Mouse (Mus musculus) myocyte (in vitro differentiated cells): ENCODE results near the gene Tmem176a. TPM values are rescaled to one million over a fixed set of nuclear protein-coding genes. Genes with fewer than 3 reads are reported as not detected.

Experiments
- H3K27me3 ChIP-seq: one replicate; pipeline ENCODE4 v1.6.1; 2011; ENCODE audit not compliant: control insufficient read depth, insufficient read depth, insufficient read length
- H3K36me3 ChIP-seq: one replicate; pipeline ENCODE4 v1.6.1; 2011; ENCODE audit not compliant: control insufficient read depth, insufficient read depth
- H3K4me2 ChIP-seq: one replicate; pipeline ENCODE4 v1.6.1; 2011; ENCODE audit warnings: low read depth, control low read depth
- H3K4me3 ChIP-seq: one replicate; pipeline ENCODE4 v1.5.1; 2011; ENCODE audit warnings: mild to moderate bottlenecking, control low read depth, moderate library complexity
- H3K79me2 ChIP-seq: one replicate; pipeline ENCODE4 v1.6.1; 2011; ENCODE audit not compliant: control insufficient read depth, insufficient read depth
- H3ac ChIP-seq: one replicate; pipeline ENCODE4 v1.6.1; 2011; ENCODE audit not compliant: control insufficient read depth, insufficient read length
- CEBPB ChIP-seq: IDR thresholded peaks from 2 replicates; pipeline ENCODE4 v1.6.1; 2011; ENCODE audit warnings: mild to moderate bottlenecking, moderate library complexity; ENCODE audit not compliant: poor library complexity, insufficient read depth, severe bottlenecking
- E2F4 ChIP-seq: IDR thresholded peaks from one replicate; pipeline ENCODE4 v1.6.1; 2011; ENCODE audit warnings: mild to moderate bottlenecking, control low read depth, moderate library complexity; ENCODE audit not compliant: insufficient read depth
- MAX ChIP-seq: IDR thresholded peaks from one replicate; pipeline ENCODE4 v1.6.1; 2011; ENCODE audit warnings: low read depth, mild to moderate bottlenecking, control low read depth
- MYOD1 ChIP-seq, 3 experiments: IDR thresholded peaks; one replicate each; pipeline ENCODE4 v1.6.1; 2011; ENCODE audit warnings: control low read depth in 2 of 3, low read depth in 2 of 3, mild to moderate bottlenecking in 2 of 3, moderate library complexity in 1 of 3; ENCODE audit not compliant: insufficient read length in 2 of 3, control insufficient read depth in 1 of 3
- MYOG ChIP-seq, 3 experiments: IDR thresholded peaks; one replicate each; pipeline ENCODE4 v1.6.1; 2011; ENCODE audit warnings: control low read depth in 2 of 3, low read depth in 2 of 3, mild to moderate bottlenecking in 2 of 3; ENCODE audit not compliant: insufficient read length in 2 of 3, control insufficient read depth in 1 of 3, insufficient read depth in 1 of 3
- POLR2A ChIP-seq: IDR thresholded peaks from one replicate; pipeline ENCODE4 v1.6.1; 2011; ENCODE audit warnings: low read depth, mild to moderate bottlenecking, control low read depth, moderate library complexity; ENCODE audit not compliant: insufficient read length
- POLR2AphosphoS2 ChIP-seq: IDR thresholded peaks from one replicate; pipeline ENCODE4 v1.6.1; 2011; ENCODE audit warnings: low read depth, control low read depth; ENCODE audit not compliant: insufficient read length
- REST ChIP-seq: IDR thresholded peaks from one replicate; pipeline ENCODE4 v1.6.1; 2011; ENCODE audit warnings: mild to moderate bottlenecking, control low read depth, moderate library complexity; ENCODE audit not compliant: insufficient read depth, insufficient read length
- SRF ChIP-seq: IDR thresholded peaks from one replicate; pipeline ENCODE4 v1.6.1; 2011; ENCODE audit warnings: low read depth; ENCODE audit not compliant: control insufficient read depth, insufficient read length
- TCF12 ChIP-seq: IDR thresholded peaks from one replicate; pipeline ENCODE4 v1.6.1; 2011; ENCODE audit warnings: mild to moderate bottlenecking, control low read depth; ENCODE audit not compliant: poor library complexity, insufficient read depth, severe bottlenecking
- TCF3 ChIP-seq: IDR thresholded peaks from one replicate; pipeline ENCODE4 v1.6.1; 2011; ENCODE audit warnings: low read depth, control low read depth; ENCODE audit not compliant: insufficient read length
- USF1 ChIP-seq: IDR thresholded peaks from one replicate; pipeline ENCODE4 v1.6.1; 2011; ENCODE audit warnings: low read depth, mild to moderate bottlenecking, control low read depth, moderate library complexity
- polyA plus RNA-seq: library from polyadenylated mRNA; unstranded; fragments of >200 nt; fragmentation: generic; extraction: Trizol; gene quantifications from one replicate; pipeline ENCODE4 v1.2.1, GENCODE M21; 2012; ENCODE audit warnings: missing spikeins

Tmem176a gene
- polyA plus RNA-seq, 1 experiment: 3.0 TPM

DNA sequence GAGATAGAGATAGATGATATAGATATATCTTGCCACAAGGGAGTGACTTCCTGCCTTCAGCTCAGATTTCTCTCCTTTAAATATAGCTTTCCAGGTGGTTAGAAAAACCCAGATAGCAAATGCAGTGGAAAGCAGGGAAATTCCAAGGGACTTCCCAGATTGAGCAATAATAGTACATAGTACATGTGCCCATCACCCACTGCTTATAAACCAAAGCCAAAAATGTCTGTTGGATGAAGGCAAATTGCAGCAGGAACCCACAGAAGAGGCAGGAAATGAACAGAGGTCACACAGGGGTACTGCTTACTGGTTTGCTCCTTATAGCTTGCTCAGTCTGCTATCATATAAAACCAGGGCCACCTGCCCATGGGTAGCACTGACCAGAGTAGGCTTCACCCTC, 11.1 kb upstream of the Tmem176a start:
- Histone ChIP-seq H3K4me2 (no peak overlapping the region), H3K27me3 (no peaks in the 10 kb centered on the region), H3K36me3 (no peaks in the 10 kb centered on the region), H3K4me3 (no peak overlapping the region), H3K79me2 (no peaks in the 10 kb centered on the region), H3ac (no peak overlapping the region)
- no peak for TF ChIP-seq MAX
- no peak for TF ChIP-seq CEBPB
- no peak for TF ChIP-seq USF1
- no peak for TF ChIP-seq POLR2AphosphoS2
- no peak for TF ChIP-seq TCF3
- TF ChIP-seq MYOG (IDR thresholded peaks at IDR 0.05; ENCODE audit: control insufficient read depth in 1 of 3, insufficient read depth in 1 of 3, insufficient read length in 2 of 3, low read depth in 2 of 3): no peak
- no peak for TF ChIP-seq MYOD1 (IDR thresholded peaks at IDR 0.05; ENCODE audit: control insufficient read depth in 1 of 3, insufficient read length in 2 of 3, low read depth in 2 of 3)
- TF ChIP-seq POLR2A: no peak

- Histone ChIP-seq H3K27me3 (no peaks in the 10 kb centered on the region), H3K36me3 (no peaks in the 10 kb centered on the region), H3K4me2 (no peak overlapping the region), H3K79me2 (no peaks in the 10 kb centered on the region), H3K4me3 (no peak overlapping the region), H3ac (no peak overlapping the region)
- TF ChIP-seq TCF3 (no peak), E2F4 (no peak), MAX (no peak), REST (no peak), USF1 (no peak), CEBPB (no peak), POLR2A (no peak), SRF (no peak), MYOD1 (IDR thresholded peaks at IDR 0.05; ENCODE audit: control insufficient read depth in 1 of 3, insufficient read length in 2 of 3, low read depth in 2 of 3) (no peak), POLR2AphosphoS2 (no peak), TCF12 (no peak), MYOG (IDR thresholded peaks at IDR 0.05; ENCODE audit: control insufficient read depth in 1 of 3, insufficient read depth in 1 of 3, insufficient read length in 2 of 3, low read depth in 2 of 3) (no peak)
Measured at GRCm38 (mm10) chr6:48830241-48830640, 10.5 kb upstream of the Tmem176a start.

DNA sequence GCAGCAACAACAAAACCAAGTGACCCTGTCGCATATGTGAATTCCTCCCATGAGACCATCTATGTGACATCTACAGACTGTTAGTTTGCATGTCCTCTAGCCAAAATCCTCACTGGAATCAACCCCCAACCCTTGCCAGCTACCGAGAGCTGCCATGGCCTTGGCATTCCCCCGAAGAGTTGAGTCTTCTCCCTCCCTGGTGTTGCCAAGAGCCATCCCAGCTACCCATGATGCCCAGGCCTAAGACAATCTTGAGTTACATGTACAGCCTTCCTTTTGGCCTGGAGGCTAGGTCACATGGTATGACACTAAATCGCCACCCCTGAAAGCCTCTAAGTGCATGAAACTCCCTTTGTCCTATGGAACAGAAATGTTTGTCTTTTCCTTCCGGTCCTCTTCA, 9.6 kb upstream of the Tmem176a start:
- H3K4me2 ChIP-seq: no peak overlapping the region
- no peak overlapping the region for H3K4me3 ChIP-seq
- H3K27me3 ChIP-seq: no peaks in the 10 kb centered on the region
- H3ac ChIP-seq: no peak overlapping the region
- H3K79me2 ChIP-seq: no peaks in the 10 kb centered on the region
- H3K36me3 ChIP-seq: no peaks in the 10 kb centered on the region
- no peak for TF ChIP-seq CEBPB
- TF ChIP-seq MYOG (IDR thresholded peaks at IDR 0.05; ENCODE audit: control insufficient read depth in 1 of 3, insufficient read depth in 1 of 3, insufficient read length in 2 of 3, low read depth in 2 of 3): no peak
- TF ChIP-seq POLR2AphosphoS2: no peak
- no peak for TF ChIP-seq MYOD1 (IDR thresholded peaks at IDR 0.05; ENCODE audit: control insufficient read depth in 1 of 3, insufficient read length in 2 of 3, low read depth in 2 of 3)
- no peak for TF ChIP-seq USF1
- TF ChIP-seq SRF: no peak
- no peak for TF ChIP-seq POLR2A
- TF ChIP-seq TCF12: no peak
- TF ChIP-seq E2F4: no peak
- TF ChIP-seq TCF3: no peak
- TF ChIP-seq REST: no peak
- no peak for TF ChIP-seq MAX

DNA sequence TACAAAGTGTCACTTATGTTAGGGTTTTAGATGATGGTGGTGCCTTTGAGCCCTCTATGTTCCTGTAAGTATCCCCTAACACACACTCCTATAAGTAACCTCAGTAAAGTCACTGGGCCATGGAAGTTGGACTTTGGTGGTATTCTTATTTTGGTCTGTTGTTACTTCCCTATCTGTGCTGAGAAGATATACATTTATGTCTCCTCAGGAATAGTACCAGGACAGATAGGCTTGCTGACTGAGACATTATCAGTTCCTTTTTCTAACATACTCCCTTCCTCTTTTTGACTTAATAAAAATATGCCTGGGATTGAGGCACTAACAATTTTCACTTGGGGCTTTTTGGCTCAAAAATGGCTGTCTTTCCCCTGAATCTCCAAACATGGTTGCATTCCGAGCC, 8.3 kb upstream of the Tmem176a start:
- no peaks in the 10 kb centered on the region for H3K36me3 ChIP-seq
- H3K4me2 ChIP-seq: no peak overlapping the region
- TF ChIP-seq SRF (no peak), TCF3 (no peak), USF1 (no peak), MYOD1 (IDR thresholded peaks at IDR 0.05; ENCODE audit: control insufficient read depth in 1 of 3, insufficient read length in 2 of 3, low read depth in 2 of 3) (no peak), REST (no peak), CEBPB (no peak), E2F4 (no peak), POLR2A (no peak), TCF12 (no peak), POLR2AphosphoS2 (no peak), MAX (no peak), MYOG (IDR thresholded peaks at IDR 0.05; ENCODE audit: control insufficient read depth in 1 of 3, insufficient read depth in 1 of 3, insufficient read length in 2 of 3, low read depth in 2 of 3) (no peak)
- H3ac ChIP-seq: no peak overlapping the region
- H3K4me3 ChIP-seq: no peak overlapping the region
- no peaks in the 10 kb centered on the region for H3K79me2 ChIP-seq
- H3K27me3 ChIP-seq: no peaks in the 10 kb centered on the region

- Histone ChIP-seq H3K27me3 (no peaks in the 10 kb centered on the region), H3K79me2 (no peaks in the 10 kb centered on the region), H3K4me2 (no peak overlapping the region), H3K36me3 (no peaks in the 10 kb centered on the region), H3K4me3 (no peak overlapping the region), H3ac (no peak overlapping the region)
- TF ChIP-seq MYOG (IDR thresholded peaks at IDR 0.05; ENCODE audit: control insufficient read depth in 1 of 3, insufficient read depth in 1 of 3, insufficient read length in 2 of 3, low read depth in 2 of 3) (no peak), TCF12 (no peak), SRF (no peak), MAX (no peak), POLR2A (no peak), REST (no peak)
Measured at GRCm38 (mm10) chr6:48833515-48833914, 7.2 kb upstream of the Tmem176a start.
